Mouse (Mus musculus) testis, postnatal 14 days (tissue): ENCODE data around the gene Sema6c.

Experiments
- DNase-seq: peaks from one replicate; pipeline ENCODE4 v3.0.0; 2021; ENCODE audit warnings: low spot score

Sema6c gene

GRCm38 (mm10) chr3:95142617-95143011 lies 17.6 kb upstream of the Sema6c start:
- DNase-seq = peak; percentile 75

- DNase-seq = no peak
Observed at GRCm38 (mm10) chr3:95147924-95148323, 12.3 kb upstream of the Sema6c start.

- no peak for DNase-seq
Observed at GRCm38 (mm10) chr3:95153874-95154273, 6.4 kb upstream of the Sema6c start.

- no peak for DNase-seq
Observed at GRCm38 (mm10) chr3:95159511-95159986, 708 bp upstream of the Sema6c start.

GRCm38 (mm10) chr3:95161041-95161551 lies 839 bp downstream of the Sema6c start:
- no peak for DNase-seq

GRCm38 (mm10) chr3:95161618-95162344 lies 1.5 kb downstream of the Sema6c start:
- DNase-seq = no peak

- DNase-seq = no peak
Observed at GRCm38 (mm10) chr3:95162345-95162628, 2.0 kb downstream of the Sema6c start.

- no peak for DNase-seq
Observed at GRCm38 (mm10) chr3:95163419-95164255, 3.4 kb downstream of the Sema6c start.

- DNase-seq = no peak
Observed at GRCm38 (mm10) chr3:95164256-95164550, 3.9 kb downstream of the Sema6c start.

- DNase-seq = no peak
Observed at GRCm38 (mm10) chr3:95164840-95165239, 4.6 kb downstream of the Sema6c start.

- no peak for DNase-seq
Observed at GRCm38 (mm10) chr3:95169996-95170395, 9.7 kb downstream of the Sema6c start.

GRCm38 (mm10) chr3:95171105-95171504 lies 10.8 kb downstream of the Sema6c start:
- no peak for DNase-seq

- DNase-seq = peak; percentile 80
Observed at GRCm38 (mm10) chr3:95172526-95173255, 12.4 kb downstream of the Sema6c start.

GRCm38 (mm10) chr3:95173256-95173949 lies 13.1 kb downstream of the Sema6c start:
- peak; percentile 76 for DNase-seq

GRCm38 (mm10) chr3:95174011-95174592 lies 13.8 kb downstream of the Sema6c start:
- peak; percentile 87 for DNase-seq

- peak; percentile 73 for DNase-seq
Observed at GRCm38 (mm10) chr3:95176500-95176899, 16.2 kb downstream of the Sema6c start.

GRCm38 (mm10) chr3:95177583-95177982 lies 17.3 kb downstream of the Sema6c start:
- no peak for DNase-seq

- DNase-seq = no peak
Observed at GRCm38 (mm10) chr3:95178948-95179347, 18.7 kb downstream of the Sema6c start.

GRCm38 (mm10) chr3:95179890-95180289 lies 19.6 kb downstream of the Sema6c start:
- peak; percentile 74 for DNase-seq

GRCm38 (mm10) chr3:95181841-95182240 lies 21.6 kb downstream of the Sema6c start:
- DNase-seq = no peak

GRCm38 (mm10) chr3:95184796-95185577 lies 24.7 kb downstream of the Sema6c start:
- DNase-seq = no peak
